Mouse (Mus musculus): ENCODE results near the gene Arhgap1.

DNA sequence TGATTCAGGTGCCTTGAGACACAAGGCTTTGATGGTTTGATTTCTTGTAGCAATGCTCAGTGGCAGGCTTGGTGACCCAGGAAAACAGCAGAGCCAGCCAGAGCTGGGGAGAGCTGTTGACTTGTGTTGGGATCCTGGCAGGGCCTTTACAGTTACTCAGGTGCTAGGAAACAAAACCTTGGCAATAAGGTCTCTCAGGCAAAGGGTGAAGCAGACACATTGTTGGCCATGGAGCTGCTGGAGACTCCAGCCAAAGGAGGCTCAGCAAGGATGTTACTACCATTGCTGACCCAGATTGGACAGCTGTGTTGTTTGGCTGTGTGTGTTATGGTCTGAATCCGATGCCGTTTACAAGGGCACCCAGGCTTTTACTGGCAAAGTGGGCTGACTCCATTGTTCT, 23.9 kb downstream of the Arhgap1 start:
- TF ChIP-seq CTCF (IDR thresholded peaks at IDR 0.05; ENCODE audit: low read depth, low read length) (no peak), GATA1 (IDR thresholded peaks at IDR 0.05; ENCODE audit: borderline replicate concordance, low read length) (no peak)

Measured in G1E (cell line).